Mouse (Mus musculus) E14TG2a.4 (cell line): ENCODE data around the gene 5730522E02Rik.

Experiments
- CTCF ChIP-seq: conservative IDR thresholded peaks from 2 replicates; pipeline ENCODE4 v1.5.1; 2014; ENCODE audit warnings: low read length
- NANOG ChIP-seq: IDR thresholded peaks from 2 replicates; pipeline ENCODE4 v1.6.1; 2014; ENCODE audit warnings: borderline replicate concordance, low read length, mixed read lengths

- TF ChIP-seq CTCF, result no peak
- no peak for TF ChIP-seq NANOG
These were observed 15.1 kb downstream of the 5730522E02Rik start for GRCm38 (mm10) chr11:26195468-26195867.
